Mouse (Mus musculus) inflammation-experienced regulatory T-cells (primary cell): Measurements from ENCODE around the gene Gspt1. TPM values are rescaled to one million over a fixed set of nuclear protein-coding genes. Genes with fewer than 3 reads are reported as not detected.

ENCODE experiments used
- polyA plus RNA-seq, 2 experiments: library from polyadenylated mRNA; unstranded; fragments of 100-300 nt; shearing (Covaris generic); gene quantifications; one replicate each; pipeline ENCODE4 v1.2.1; 2017

The Gspt1 gene
- polyA plus RNA-seq = 100 to 1,000 TPM in 1 of 2 experiments, 10 to 100 TPM in 1; 90.1 to 102 TPM

GRCm38 (mm10) chr16:11253898-11254722 is at the start of gene Gspt1:
Gene Gspt1, minus strand, starts transcription at chr16:11254325.

DNA sequence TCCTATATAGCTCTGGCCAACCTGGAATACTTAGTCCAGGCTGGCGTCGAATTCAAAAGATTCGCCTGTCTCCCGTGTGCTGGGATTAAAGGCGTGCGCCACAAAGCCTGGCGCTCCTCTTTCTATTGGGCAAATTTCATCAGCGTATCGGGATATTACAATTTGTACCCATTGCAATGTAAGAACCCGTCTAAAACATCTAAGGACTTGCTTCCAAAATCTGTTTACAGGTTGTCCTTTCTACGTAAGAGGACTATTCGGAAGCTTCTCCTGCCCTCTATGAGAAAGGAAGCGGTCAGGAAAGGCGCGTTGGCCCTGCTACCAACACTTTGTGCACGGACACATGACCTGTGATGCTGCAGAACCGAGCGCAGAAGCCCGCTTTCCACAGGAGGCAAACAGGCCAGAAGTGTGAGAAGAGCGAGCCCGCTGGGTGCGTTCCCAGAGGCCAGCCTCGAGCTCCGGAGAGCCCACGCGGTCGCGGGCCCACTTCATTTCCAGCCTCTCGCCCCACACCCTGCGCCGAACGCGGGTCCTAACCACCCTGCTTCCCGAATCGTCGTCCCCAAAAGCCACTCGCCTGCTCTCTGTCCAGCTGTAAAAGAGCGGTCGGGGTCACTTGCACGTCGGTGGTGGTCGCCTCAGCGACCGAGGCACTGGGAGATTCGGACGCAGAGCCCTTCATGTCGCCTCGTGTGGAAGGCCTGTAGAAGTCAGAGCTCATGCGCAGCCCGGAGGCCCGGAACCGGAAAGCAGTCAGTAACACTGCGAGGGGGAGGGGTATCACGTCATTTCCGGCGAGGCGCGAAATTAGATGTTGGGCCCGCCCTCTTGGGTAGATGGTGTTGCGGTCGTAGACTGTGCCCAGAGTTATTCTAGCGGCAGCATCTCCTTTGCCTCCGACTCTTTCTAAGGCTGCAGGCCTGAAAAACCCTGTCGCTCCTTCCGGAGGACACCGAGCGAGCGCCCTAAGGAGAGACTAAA is 51.3 kb downstream of the Gspt1 start, which contains the start of gene Rsl1d1:
Rsl1d1 (minus strand) TSS at position 761 of the 984 bp plus-strand sequence.

GRCm38 (mm10) chr16:11176208-11176883 is 77.8 kb downstream of the Gspt1 start, which contains the start of gene Zc3h7a:
Gene Zc3h7a, minus strand, starts transcription at chr16:11176393.

Other genes starting within 250 kb of the Gspt1 start
- gene Snn, start 193.4 kb downstream of the Gspt1 start, polyA plus RNA-seq = 1 to 10 TPM; 1.4 to 2.0 TPM
- 10 to 100 TPM; 25.5 to 35.7 TPM for gene Litaf, start 188.2 kb downstream of the Gspt1 start, polyA plus RNA-seq
- 10 to 100 TPM; 40.4 to 49.8 TPM for gene Txndc11, start 119.7 kb downstream of the Gspt1 start, polyA plus RNA-seq
- gene Zc3h7a, start 77.9 kb downstream of the Gspt1 start, polyA plus RNA-seq = 100 to 1,000 TPM; 299 to 314 TPM
- gene Rsl1d1, start 51.0 kb downstream of the Gspt1 start, polyA plus RNA-seq = 100 to 1,000 TPM; 140 to 159 TPM
- gene Tnfrsf17, start 59.5 kb upstream of the Gspt1 start, polyA plus RNA-seq = 1 to 10 TPM in 1 of 2 experiments, not detected in 1; 1.4 TPM
- gene Snx29, start 68.6 kb upstream of the Gspt1 start, polyA plus RNA-seq = 10 to 100 TPM; 18.4 to 20.9 TPM